Comparison of ENCODE assay signal across 22 mouse cellular contexts in genomic region chr10:112795938-112796337, GRCm38 (mm10).
DNase-seq lines count a peak whose midpoint lies in the region; ATAC-seq lines count a peak whose summit lies in the region.
"Had no signal": no experiment of that assay in that cellular context is flagged by ENCODE, and none has a peak within 500 bp of the region (broad histone marks: within the 10 kb centered on the region; RNA-seq: fewer than 3 reads in every experiment).

No protein-coding gene starts in this region.

- no peaks in the 10 kb centered on the region for H3K9me3 ChIP-seq in forebrain, embryonic 11.5 days (ENCODE audit: control insufficient read depth, low read length)
- H3K9me3 ChIP-seq in forebrain, embryonic 14.5 days (replicated peaks; ENCODE audit: control insufficient read depth, low read length): no peaks in the 10 kb centered on the region
- H3K9me3 ChIP-seq in forebrain, embryonic 15.5 days: no peaks in the 10 kb centered on the region
- no peaks in the 10 kb centered on the region for H3K9me3 ChIP-seq in forebrain, embryonic 10.5 days
- H3K9me3 ChIP-seq in midbrain, embryonic 11.5 days (ENCODE audit: control insufficient read depth, low read length): no peaks in the 10 kb centered on the region
- H3K9me3 ChIP-seq in midbrain, embryonic 15.5 days: no peaks in the 10 kb centered on the region
- H3K9me3 ChIP-seq: heart, embryonic 12.5 days; heart, embryonic 15.5 days; hindbrain, embryonic 13.5 days had no signal

- no peak overlapping the region for H3K27ac ChIP-seq in forebrain, embryonic 11.5 days (ENCODE audit: low read depth, low read length)
- H3K27ac ChIP-seq in forebrain, embryonic 14.5 days (ENCODE audit: low read depth, low read length): no peak overlapping the region
- H3K27ac ChIP-seq in forebrain, embryonic 15.5 days (replicated peaks): no peak overlapping the region
- no peak overlapping the region for H3K27ac ChIP-seq in forebrain, embryonic 10.5 days
- H3K27ac ChIP-seq in midbrain, embryonic 11.5 days (ENCODE audit: low read depth, low read length): no peak overlapping the region
- H3K27ac ChIP-seq in midbrain, embryonic 15.5 days: no peak overlapping the region
- H3K27ac ChIP-seq: heart, embryonic 15.5 days; hindbrain, embryonic 13.5 days had no signal

- 0 out of 2 replicates have a peak, but pooled peaks have one; percentile 7 for ATAC-seq in forebrain, embryonic 11.5 days (replicated peaks; ENCODE audit: low FRiP score)
- no peak for ATAC-seq in forebrain, embryonic 14.5 days
- peak; percentile 53; the same call in 1 of the 2 replicates for ATAC-seq in forebrain, embryonic 15.5 days (replicated peaks)
- ATAC-seq in midbrain, embryonic 11.5 days (ENCODE audit: low FRiP score): no peak
- no peak for ATAC-seq in midbrain, embryonic 15.5 days (replicated peaks)
- ATAC-seq: activated CD4-positive, CD25-positive, alpha-beta regulatory T cell, adult 4 months; inflammation-experienced regulatory T-cells, adult 6 months; intestine, embryonic 16.5 days had no signal

- no peak for DNase-seq in forebrain, embryonic 11.5 days (ENCODE audit: low spot score)
- DNase-seq in forebrain, embryonic 14.5 days (ENCODE audit: low spot score): no peak
- DNase-seq in forebrain, embryonic 10.5 days (ENCODE audit: extremely low spot score, low spot score): no peak
- peak; percentile 83 for DNase-seq in midbrain, embryonic 11.5 days (ENCODE audit: low spot score, missing footprints)
- DNase-seq: adrenal gland, adult 8-10 months; adrenal gland, postnatal 25 days; cerebellum, adult 18-20 months; cerebellum, adult 9-10 months; cerebellum, postnatal 14 days; gastrocnemius, postnatal 25 days; heart, adult 18-20 months; heart, postnatal 10 days; heart, postnatal 36 days; kidney, adult 18-20 months had no signal

- H3K36me3 ChIP-seq in forebrain, embryonic 11.5 days (ENCODE audit: control insufficient read depth, insufficient read depth, low read length): no peaks in the 10 kb centered on the region
- no peaks in the 10 kb centered on the region for H3K36me3 ChIP-seq in forebrain, embryonic 14.5 days (ENCODE audit: control insufficient read depth, insufficient read depth, low read length)
- no peaks in the 10 kb centered on the region for H3K36me3 ChIP-seq in forebrain, embryonic 15.5 days
- H3K36me3 ChIP-seq in forebrain, embryonic 10.5 days (replicated peaks): no peaks in the 10 kb centered on the region
- H3K36me3 ChIP-seq in midbrain, embryonic 11.5 days (ENCODE audit: control insufficient read depth, insufficient read depth, low read length): no peaks in the 10 kb centered on the region
- H3K36me3 ChIP-seq in midbrain, embryonic 15.5 days (replicated peaks): no peaks in the 10 kb centered on the region
- H3K36me3 ChIP-seq: heart, embryonic 12.5 days; heart, embryonic 15.5 days; hindbrain, embryonic 13.5 days had no signal

- no peak overlapping the region for H3K4me3 ChIP-seq in forebrain, embryonic 11.5 days (ENCODE audit: low read depth, low read length)
- H3K4me3 ChIP-seq in forebrain, embryonic 14.5 days (ENCODE audit: low read depth, low read length): no peak overlapping the region
- H3K4me3 ChIP-seq in forebrain, embryonic 15.5 days: no peak overlapping the region
- H3K4me3 ChIP-seq in forebrain, embryonic 10.5 days: no peak overlapping the region
- no peak overlapping the region for H3K4me3 ChIP-seq in midbrain, embryonic 11.5 days (ENCODE audit: low read depth, low read length)
- H3K4me3 ChIP-seq in midbrain, embryonic 15.5 days: no peak overlapping the region
- H3K4me3 ChIP-seq: heart, embryonic 12.5 days; heart, embryonic 15.5 days; hindbrain, embryonic 13.5 days had no signal

- no peak overlapping the region for H3K4me2 ChIP-seq in forebrain, embryonic 11.5 days (ENCODE audit: low read depth, low read length, severe bottlenecking)
- H3K4me2 ChIP-seq in forebrain, embryonic 14.5 days (ENCODE audit: low read length): no peak overlapping the region
- no peak overlapping the region for H3K4me2 ChIP-seq in forebrain, embryonic 15.5 days (replicated peaks)
- H3K4me2 ChIP-seq in midbrain, embryonic 11.5 days: no peak overlapping the region
- no peak overlapping the region for H3K4me2 ChIP-seq in midbrain, embryonic 15.5 days
- H3K4me2 ChIP-seq: heart, embryonic 12.5 days; heart, embryonic 15.5 days; hindbrain, embryonic 13.5 days had no signal

- 5% methylated on average over 1 of the region's 1 CpGs for WGBS in forebrain, embryonic 11.5 days
- 0% methylated on average over 1 of the region's 1 CpGs for WGBS in forebrain, embryonic 14.5 days
- WGBS in forebrain, embryonic 15.5 days: 6% methylated on average over 1 of the region's 1 CpGs
- WGBS in forebrain, embryonic 10.5 days: 10% methylated on average over 1 of the region's 1 CpGs
- 6% methylated on average over 1 of the region's 1 CpGs for WGBS in midbrain, embryonic 11.5 days
- 2% methylated on average over 1 of the region's 1 CpGs for WGBS in midbrain, embryonic 15.5 days

- no peak overlapping the region for H3K9ac ChIP-seq in forebrain, embryonic 11.5 days (ENCODE audit: low read length)
- H3K9ac ChIP-seq in forebrain, embryonic 14.5 days (ENCODE audit: low read length): no peak overlapping the region
- no peak overlapping the region for H3K9ac ChIP-seq in forebrain, embryonic 15.5 days (replicated peaks)
- no peak overlapping the region for H3K9ac ChIP-seq in midbrain, embryonic 11.5 days (ENCODE audit: low read length)
- H3K9ac ChIP-seq in midbrain, embryonic 15.5 days: no peak overlapping the region
- H3K9ac ChIP-seq: heart, embryonic 12.5 days; heart, embryonic 15.5 days; hindbrain, embryonic 13.5 days had no signal

- H3K4me1 ChIP-seq in forebrain, embryonic 11.5 days (replicated peaks; ENCODE audit: control insufficient read depth, insufficient read depth, low read length): no peaks in the 10 kb centered on the region
- no peaks in the 10 kb centered on the region for H3K4me1 ChIP-seq in forebrain, embryonic 14.5 days (ENCODE audit: control insufficient read depth, insufficient read depth, low read length)
- no peaks in the 10 kb centered on the region for H3K4me1 ChIP-seq in forebrain, embryonic 15.5 days
- peaks cover 22% of the 10 kb centered on the region for H3K4me1 ChIP-seq in forebrain, embryonic 10.5 days
- H3K4me1 ChIP-seq in midbrain, embryonic 11.5 days (ENCODE audit: control insufficient read depth, insufficient read depth, low read length): peaks cover 8% of the 10 kb centered on the region; the same call in 1 of the 2 replicates
- H3K4me1 ChIP-seq in midbrain, embryonic 15.5 days: no peaks in the 10 kb centered on the region
- H3K4me1 ChIP-seq: heart, embryonic 12.5 days; heart, embryonic 15.5 days; hindbrain, embryonic 13.5 days had no signal

- no peaks in the 10 kb centered on the region for H3K27me3 ChIP-seq in forebrain, embryonic 11.5 days (ENCODE audit: control insufficient read depth, insufficient read depth, low read length)
- no peaks in the 10 kb centered on the region for H3K27me3 ChIP-seq in forebrain, embryonic 14.5 days (replicated peaks; ENCODE audit: control insufficient read depth, insufficient read depth, low read length)
- H3K27me3 ChIP-seq in forebrain, embryonic 15.5 days: no peaks in the 10 kb centered on the region
- H3K27me3 ChIP-seq in forebrain, embryonic 10.5 days (ENCODE audit: poor library complexity, severe bottlenecking): no peaks in the 10 kb centered on the region
- H3K27me3 ChIP-seq in midbrain, embryonic 11.5 days (ENCODE audit: control insufficient read depth, insufficient read depth, low read length): no peaks in the 10 kb centered on the region
- no peaks in the 10 kb centered on the region for H3K27me3 ChIP-seq in midbrain, embryonic 15.5 days (replicated peaks)
- H3K27me3 ChIP-seq: heart, embryonic 12.5 days; heart, embryonic 15.5 days; hindbrain, embryonic 13.5 days had no signal

Comparison
In these comparisons a context has a peak if more than half of its experiments do, and no peak if none do; other contexts are left out.
1. ATAC-seq: peak in forebrain, embryonic 11.5 days (single experiment) and forebrain, embryonic 15.5 days (single experiment); none in forebrain, embryonic 14.5 days (single experiment), midbrain, embryonic 11.5 days (single experiment) and midbrain, embryonic 15.5 days (single experiment).